Mouse (Mus musculus): ENCODE results near the gene Cyp4f13.

Cyp4f13 gene

GRCm38 (mm10) chr17:32947215-32947914 lies at the start of gene Cyp4f13:
Gene Cyp4f13, minus strand, starts transcription at chr17:32947402.
- peak; percentile 99 for DNase-seq (ENCODE audit: low read depth, low spot score)

GRCm38 (mm10) chr17:32992699-32993474 lies 45.7 kb upstream of the Cyp4f13 start, which contains the start of gene Zfp952:
Gene Zfp952, plus strand, starts transcription at chr17:32993129.
- peak; percentile 91 for DNase-seq (ENCODE audit: low read depth, low spot score)

DNA sequence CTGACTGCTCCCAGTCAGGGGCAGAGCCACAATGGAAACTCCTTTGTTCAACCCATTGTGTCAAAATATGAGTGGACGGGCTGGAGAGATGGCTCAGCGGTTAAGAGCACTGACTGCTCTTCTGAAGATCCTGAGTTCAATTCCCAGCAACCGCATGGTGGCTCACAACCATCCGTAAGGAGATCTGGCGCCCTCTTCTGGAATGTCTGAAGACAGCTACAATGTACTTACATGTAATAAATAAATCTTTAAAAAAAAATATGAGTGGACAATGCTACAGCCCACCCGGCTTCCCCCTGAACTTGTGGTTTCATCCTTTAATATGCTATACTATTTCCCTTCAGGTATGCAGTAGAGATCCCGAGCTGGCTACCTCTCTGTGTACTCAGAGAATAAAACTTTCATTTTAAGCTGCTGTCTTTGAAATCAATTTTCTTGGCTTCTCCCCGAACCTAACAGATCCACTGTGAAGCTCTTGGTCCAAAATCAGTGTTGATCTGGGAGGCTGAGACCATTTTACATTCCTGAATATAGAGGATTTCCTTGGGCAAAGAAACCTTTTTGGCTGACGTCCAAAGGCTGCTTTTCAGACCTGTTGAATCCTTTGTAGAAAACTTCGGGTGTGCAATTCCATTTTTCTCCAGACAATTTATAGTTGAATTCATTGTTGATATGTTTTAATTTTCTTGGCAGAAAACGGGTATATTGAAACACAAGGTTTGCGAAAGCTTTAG lies 44.9 kb upstream of the Cyp4f13 start:
- peak; percentile 80 for DNase-seq (ENCODE audit: low read depth, low spot score)

DNA sequence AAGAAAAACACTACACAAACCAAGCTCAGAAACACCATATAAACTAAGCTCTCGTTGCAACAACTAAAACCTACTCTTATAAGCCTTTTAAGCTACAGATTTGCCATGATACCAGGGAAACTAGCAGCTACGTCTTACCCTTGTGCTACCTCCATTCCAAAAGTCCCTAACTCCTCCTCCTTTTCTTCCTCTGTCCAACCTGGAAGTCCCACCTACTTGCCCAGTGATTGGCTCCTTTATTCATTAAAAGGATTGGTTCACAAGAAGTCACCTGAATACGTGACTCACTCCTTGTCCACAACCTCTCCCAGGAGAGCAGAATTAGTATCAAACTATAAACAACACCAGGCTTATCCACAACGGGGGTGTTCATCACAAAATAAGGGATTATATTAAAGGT lies 39.1 kb upstream of the Cyp4f13 start:
- peak; percentile 52 for DNase-seq (ENCODE audit: low read depth, low spot score)

GRCm38 (mm10) chr17:32981361-32981760 lies 34.2 kb upstream of the Cyp4f13 start:
- DNase-seq (ENCODE audit: low read depth, low spot score) = no peak

DNA sequence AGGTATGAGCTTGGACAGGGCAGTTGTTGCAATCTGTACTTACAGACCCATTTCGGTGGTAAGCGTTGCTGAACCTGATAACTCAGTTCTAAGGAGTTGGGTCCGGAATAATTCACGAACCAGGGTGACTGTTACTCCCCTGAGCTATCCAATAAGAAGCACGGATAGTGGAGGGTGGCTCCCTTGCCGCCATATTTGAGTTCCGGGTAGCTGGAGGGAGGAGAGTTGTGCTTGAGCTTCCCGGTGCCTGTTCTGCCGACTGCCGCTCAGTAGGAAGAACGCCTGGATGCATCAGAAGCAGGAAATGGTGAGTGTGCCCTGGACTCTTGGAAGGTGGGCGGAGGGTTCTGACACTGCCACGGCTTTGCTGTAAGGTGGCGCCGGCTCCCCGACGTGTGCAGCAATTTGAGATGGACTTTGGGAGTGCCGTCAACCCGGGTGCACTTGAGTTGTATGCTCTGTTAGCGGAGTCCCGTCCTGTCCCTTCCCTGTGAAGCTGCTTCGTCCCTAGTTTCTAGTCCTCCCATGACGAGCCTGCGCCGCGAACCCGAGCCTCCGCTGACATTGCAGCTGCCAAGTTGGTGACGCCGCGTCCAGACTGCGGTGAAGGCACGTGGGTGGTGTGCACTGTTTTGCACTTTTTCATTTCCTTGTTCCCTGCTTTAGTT lies 18.6 kb upstream of the Cyp4f13 start, which contains the start of gene Zfp472:
TSS of gene Zfp472 (plus strand) at position 192 of the 668 bp plus-strand sequence.
- DNase-seq (ENCODE audit: low read depth, low spot score) = peak; percentile 96

DNA sequence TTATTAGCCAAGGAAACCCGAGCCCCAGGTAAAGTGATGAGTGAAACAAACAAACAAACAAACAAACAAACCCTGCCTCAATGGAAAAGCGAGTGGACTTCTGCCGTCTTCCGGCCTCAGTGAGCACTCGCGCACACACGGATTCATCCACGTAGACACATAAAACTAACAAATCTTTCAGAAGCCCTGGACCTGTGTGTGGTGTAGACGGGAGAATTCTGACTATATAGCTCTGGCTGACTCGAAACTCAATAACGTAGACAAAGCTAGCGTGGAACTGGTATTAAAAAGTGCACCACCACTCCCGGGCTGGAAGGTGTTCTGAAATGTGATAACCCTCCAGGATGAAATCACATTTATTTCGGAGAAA lies 18.0 kb upstream of the Cyp4f13 start:
- no peak for DNase-seq (ENCODE audit: low read depth, low spot score)

DNA sequence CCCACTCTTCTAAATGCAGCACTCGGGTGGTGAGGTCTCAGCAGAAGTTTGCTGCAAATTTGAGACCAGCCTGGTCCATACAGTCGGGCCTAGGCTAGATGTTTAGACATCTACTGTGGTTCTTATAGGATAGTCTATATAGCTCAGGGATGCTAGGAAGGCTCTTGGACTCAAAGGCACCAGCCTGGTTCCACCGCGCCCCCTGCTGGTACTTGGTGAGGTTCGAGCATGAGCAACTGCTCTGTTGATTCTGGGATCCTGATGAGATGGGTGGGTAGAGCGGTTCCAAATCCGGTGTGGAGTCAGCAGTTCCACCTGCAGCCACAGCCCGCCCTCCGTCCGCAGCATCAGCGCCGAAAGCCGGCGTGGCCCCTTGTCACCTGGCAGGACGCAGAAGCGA lies 4.2 kb upstream of the Cyp4f13 start:
- peak; percentile 97 for DNase-seq (ENCODE audit: low read depth, low spot score)

- DNase-seq (ENCODE audit: low read depth, low spot score) = no peak
These were observed 3.8 kb upstream of the Cyp4f13 start for GRCm38 (mm10) chr17:32951006-32951405.

DNA sequence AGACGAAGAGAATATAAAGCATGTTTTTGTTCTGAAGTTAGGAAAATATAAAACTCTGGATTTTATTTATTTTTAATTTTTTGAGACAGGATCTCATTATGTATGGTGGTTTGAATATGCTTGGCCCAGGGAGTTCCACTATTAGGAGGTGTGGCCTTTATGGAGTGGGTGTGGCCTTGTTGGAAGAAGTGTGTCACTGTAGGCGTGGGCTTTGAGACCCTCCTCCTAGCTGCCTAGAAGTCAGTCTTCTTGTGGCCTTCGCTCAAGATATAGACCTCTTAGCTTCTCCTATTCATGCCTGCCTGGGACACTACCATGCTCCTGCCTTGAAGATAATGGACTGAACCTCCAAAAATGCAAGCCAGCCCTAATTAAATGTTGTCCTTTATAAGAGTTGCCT lies 2.9 kb upstream of the Cyp4f13 start:
- peak; percentile 68 for DNase-seq (ENCODE audit: low read depth, low spot score)

DNA sequence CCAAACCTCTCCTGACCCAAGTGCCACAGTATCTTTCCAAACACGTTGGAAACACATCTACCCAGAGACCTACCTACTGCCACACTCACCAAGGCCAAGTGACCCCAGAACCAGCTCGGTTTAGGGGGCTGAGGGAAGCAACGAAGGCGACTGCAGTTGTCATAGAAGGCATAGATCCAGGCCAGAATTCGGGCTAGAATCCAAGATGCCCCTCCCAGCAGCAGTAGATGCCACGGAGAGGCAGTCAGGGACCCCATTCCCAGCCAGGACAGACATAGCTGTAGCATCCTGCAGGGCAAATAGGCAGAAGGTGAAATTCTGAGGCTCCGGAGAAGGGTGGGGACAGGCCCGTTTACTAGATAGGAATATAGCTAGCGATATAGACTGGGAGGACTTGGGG lies 486 bp downstream of the Cyp4f13 start:
- no peak for DNase-seq (ENCODE audit: low read depth, low spot score)

GRCm38 (mm10) chr17:32944402-32945035 lies 2.7 kb downstream of the Cyp4f13 start:
- DNase-seq (ENCODE audit: low read depth, low spot score) = peak; percentile 35

- DNase-seq (ENCODE audit: low read depth, low spot score) = no peak
These were observed 3.5 kb downstream of the Cyp4f13 start for GRCm38 (mm10) chr17:32943661-32944060.

DNA sequence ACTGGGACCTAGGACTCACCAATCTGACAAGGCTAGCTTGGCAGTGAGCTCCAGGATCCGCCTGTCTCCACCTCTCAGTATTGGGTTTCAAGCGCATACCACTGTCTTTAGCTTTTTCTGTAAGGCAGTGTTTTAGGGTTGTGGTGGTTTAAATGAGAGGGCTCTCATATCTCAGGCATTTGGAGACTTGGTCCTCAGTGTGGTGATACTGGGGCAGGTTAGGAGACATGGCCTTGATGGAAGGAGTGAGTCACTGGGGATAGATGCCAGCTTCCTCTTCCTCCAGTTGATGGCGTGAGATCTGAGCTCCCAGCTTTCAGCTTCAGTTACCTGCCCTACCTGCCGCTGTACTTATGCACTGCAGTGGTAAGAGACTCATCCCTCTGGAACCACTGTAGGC lies 7.4 kb downstream of the Cyp4f13 start:
- no peak for DNase-seq (ENCODE audit: low read depth, low spot score)

DNA sequence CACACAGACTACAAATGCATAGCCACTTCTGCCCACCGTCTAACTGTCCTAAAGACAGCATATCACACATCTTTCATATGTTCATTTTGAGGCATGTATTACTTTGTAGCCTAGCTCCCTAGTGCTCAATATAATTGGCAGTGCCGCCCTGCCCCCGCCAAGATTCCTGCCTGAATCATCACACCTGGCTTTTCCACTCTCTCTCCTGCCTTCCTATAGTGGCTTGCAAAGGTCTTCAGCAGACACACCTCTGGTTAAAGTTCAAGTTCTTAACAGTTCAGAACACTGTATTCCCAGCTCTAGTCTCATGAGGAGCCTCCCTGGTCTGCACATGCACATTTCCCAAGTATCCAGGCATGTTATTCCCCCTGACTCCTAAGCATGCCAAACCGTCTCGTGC lies 19.4 kb downstream of the Cyp4f13 start:
- DNase-seq (ENCODE audit: low read depth, low spot score) = no peak

DNA sequence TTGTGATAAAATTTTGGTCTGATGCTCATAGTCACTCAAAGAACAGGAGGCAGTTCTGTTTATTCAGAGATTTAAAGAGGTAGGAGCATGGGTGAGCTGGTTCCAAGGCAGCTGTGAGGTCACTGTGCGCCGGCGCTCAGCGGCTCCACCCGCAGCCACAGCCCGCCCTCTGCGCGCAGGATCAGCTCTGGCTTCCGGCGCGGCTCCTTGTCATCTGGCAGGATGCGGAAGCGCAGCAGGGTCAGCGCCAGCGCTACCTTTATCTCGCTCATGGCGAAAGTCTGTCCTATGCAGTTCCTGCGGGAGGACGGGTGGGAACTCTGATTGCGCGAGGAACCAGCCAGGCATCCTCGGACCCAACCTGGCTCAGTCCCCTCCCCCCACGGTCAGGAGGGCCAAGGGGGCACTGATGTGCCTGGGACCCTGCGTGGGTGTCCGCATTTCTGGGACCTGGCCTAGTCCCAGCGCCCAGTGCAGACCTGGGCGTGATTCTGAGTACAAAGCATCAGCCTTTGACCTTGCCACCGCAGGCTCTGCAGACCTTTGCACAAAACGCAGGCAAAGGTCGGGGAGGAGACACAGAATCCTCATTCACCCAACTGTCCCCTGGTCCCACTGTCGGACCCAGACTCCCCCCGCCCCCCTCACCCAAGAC lies 22.4 kb downstream of the Cyp4f13 start:
- DNase-seq (ENCODE audit: low read depth, low spot score) = peak; percentile 90

DNA sequence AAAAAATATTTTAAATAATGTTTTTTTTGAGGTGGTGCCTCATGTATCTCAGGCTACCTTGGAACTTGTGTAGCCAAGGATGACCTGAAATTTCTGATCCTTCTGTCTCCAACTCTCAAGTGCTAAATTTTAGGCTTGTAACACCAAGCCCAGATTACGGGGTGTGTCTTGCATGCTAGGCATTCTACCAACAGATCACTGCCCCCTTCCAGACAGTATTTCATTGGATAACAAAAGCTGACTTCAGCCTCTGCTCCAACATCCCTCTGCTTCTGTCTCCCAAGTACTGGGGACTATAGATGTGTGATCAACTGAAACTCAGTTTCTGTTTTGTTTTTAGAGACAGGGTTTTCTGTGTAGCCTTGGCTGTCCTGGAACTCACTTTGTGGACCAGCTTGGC lies 23.5 kb downstream of the Cyp4f13 start:
- DNase-seq (ENCODE audit: low read depth, low spot score) = peak; percentile 54

DNA sequence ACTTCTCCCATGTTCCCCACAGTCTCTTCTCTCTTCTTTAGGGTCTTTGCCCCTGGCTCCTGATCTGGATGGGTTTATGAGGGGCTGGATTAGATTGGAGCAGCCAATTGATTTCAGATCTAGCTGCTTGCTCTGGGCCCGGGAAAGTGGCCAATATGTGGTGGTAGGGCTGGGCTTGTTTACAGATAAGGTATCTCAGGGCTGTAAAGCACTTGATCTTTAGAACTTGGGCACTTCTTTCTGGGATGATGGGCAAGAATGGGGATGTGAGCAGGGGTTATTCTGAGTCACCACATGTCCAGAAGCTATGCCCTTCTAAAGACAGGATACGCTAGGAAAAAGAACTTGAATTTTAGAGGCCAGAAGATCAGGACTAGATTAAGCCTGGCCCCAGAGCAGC lies 28.1 kb downstream of the Cyp4f13 start:
- no peak for DNase-seq (ENCODE audit: low read depth, low spot score)

DNA sequence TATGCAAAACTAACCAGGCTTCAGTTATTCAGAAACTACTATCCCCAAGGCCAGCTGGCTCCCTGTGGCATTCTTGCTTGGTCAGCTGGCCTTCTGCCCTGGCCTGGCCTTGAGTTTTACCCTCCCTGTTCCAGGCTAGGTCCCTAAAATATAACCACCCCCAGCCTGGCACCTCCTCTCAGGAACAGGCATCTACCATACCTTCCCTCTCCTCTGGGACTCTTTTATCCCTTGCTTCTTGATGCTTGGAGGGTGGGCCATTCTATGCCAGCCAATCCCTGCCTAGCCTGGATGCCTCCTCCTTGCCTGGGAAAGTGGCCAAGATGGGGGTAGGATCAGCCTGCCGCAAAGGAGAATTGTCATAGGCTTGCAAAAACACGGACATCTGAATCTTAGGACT lies 30.1 kb downstream of the Cyp4f13 start, which contains the start of gene Cyp4f14:
TSS of gene Cyp4f14 (minus strand) at position 212 of the 400 bp plus-strand sequence.
- DNase-seq (ENCODE audit: low read depth, low spot score) = no peak

- DNase-seq (ENCODE audit: low read depth, low spot score) = no peak
These were observed 31.1 kb downstream of the Cyp4f13 start for GRCm38 (mm10) chr17:32916075-32916474.

DNA sequence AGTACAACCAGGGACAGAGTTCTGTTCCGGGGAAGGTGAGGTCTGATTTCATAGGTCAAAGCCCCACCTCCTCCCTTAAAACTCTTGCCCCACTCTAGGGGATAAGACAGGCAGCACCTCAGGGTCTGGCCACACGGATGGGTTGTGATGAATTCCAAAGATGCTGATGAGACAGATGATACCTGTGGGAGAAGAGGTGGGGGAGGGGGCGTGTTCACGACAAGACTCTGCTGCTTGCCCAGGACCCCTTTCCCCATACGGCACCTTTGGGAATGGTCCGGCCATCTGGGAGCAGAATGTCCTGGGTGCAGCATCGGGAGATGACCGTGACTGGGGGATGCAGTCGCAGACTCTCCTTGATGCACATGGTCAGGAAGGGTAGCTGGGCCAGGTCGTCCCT lies 41.0 kb downstream of the Cyp4f13 start:
- no peak for DNase-seq (ENCODE audit: low read depth, low spot score)
